Mouse (Mus musculus) thymus, adult 2 months (tissue): Measurements from ENCODE around the gene Gm17018.

ENCODE experiments used
- CTCF ChIP-seq: fragments of 200-500 bp; IDR thresholded peaks from 2 replicates; pipeline ENCODE4 v1.5.1; 2012; ENCODE audit warnings: mild to moderate bottlenecking, control low read depth, low read length, moderate library complexity, borderline replicate concordance; ENCODE audit not compliant: control insufficient read depth, poor library complexity, insufficient read depth; ENCODE audit errors: extremely low read depth
- POLR2A ChIP-seq: fragments of 200-500 bp; IDR thresholded peaks from 2 replicates; pipeline ENCODE4 v1.6.1; 2012; ENCODE audit warnings: mild to moderate bottlenecking, low read length, control low read depth, moderate library complexity; ENCODE audit not compliant: control insufficient read depth, poor library complexity, insufficient read depth; ENCODE audit errors: extremely low read depth

DNA sequence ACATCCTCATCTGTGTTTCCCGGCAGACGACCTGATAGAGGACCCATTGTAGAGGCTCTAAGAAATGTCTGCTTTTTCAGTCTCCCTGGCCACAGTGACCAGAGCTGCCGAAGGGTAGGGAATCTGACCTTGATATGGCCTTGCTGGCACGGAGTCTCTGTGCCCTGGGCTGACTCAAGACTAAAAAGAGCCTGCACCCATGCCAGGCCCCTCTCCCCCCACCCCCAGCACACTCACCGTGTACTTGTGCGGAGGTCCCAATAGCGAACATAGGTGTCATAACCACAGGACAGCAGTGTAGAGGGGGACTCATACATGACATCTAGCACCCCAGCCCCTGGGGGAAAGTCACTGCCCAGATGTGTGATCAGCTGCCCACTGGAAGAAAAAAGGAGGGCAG lies 19.0 kb downstream of the Gm17018 start:
- TF ChIP-seq CTCF (no peak), POLR2A (no peak)
